Mouse (Mus musculus) NIH3T3 (cell line): ENCODE results near the gene Fam155a.
"Not testable (repeated sequence)": the region's sequence is repeated elsewhere in the genome, so short reads cannot be mapped to it uniquely, and the experiment has no call there.

Experiments
- DNase-seq: peaks from one replicate; pipeline ENCODE4 v3.0.0-alpha.2; 2012; ENCODE audit warnings: low read depth

Gene Fam155a

DNA sequence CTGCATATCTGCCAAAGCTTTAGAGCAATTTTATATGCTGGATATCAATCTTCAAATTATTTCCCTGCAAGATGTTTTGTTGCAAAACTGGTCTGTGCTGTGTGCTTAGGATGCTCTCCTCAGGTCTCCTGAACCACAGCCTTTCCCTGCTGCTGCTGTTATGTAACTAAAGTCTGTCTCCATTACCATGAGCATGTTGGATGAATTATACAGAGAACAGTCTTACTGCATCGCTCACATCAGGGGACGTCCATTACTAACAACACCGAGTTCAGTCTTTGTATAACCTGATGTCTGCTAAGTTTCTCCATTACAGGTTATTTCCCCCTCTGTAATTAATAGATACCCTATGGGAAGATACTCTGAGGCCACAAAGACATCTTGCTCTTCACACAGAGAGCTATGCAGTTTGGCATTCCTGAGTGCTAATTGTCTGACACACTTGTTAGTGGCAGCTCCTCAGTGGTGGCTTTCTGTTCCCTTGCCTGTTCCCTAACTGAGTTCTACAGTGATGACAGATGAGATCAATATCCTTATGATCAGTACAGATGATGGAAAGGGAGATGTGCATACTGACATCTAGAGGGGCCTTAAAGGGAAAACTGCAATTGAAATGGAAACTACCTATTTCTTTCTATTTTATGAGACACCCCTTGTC, 372.2 kb downstream of the Fam155a start:
- no peak for DNase-seq

DNA sequence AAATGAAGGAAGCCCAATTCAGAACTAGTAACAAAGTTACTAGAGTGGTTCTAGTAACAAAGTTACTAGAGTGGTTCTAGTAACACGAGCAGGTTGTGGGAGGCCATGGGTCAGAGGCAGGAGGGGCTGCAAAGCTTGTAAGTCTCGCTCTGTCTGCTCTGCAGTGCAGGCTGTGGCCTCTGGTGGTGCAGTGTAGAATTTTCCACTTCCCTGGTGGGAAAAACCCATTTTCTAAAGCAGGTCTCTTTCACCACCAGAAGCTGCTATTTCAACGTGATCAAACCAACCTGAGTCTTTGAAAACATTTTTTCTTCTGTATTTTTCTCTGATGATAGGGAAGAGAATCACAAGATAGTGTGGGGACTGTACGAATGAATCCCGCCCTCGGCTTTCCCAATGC, 372.9 kb downstream of the Fam155a start:
- no peak for DNase-seq

DNA sequence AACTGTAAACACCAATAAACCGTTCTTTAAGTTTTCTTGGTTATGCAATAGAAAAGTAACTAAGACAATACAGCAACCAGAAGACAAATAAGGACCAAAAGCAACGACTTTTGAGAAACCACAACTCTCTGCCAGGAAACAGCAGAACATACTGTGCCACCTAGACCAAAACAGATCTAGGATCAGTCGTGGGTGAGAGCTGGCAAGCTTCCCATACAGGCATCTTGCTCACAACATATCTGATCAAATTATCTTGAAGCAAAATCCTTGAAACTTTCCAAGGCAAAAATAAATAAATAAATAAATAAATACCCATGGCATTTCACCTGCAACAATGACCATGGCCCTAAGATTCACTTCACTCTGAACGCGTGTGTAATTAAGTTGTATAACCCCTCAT, 376.3 kb downstream of the Fam155a start:
- no peak for DNase-seq

DNA sequence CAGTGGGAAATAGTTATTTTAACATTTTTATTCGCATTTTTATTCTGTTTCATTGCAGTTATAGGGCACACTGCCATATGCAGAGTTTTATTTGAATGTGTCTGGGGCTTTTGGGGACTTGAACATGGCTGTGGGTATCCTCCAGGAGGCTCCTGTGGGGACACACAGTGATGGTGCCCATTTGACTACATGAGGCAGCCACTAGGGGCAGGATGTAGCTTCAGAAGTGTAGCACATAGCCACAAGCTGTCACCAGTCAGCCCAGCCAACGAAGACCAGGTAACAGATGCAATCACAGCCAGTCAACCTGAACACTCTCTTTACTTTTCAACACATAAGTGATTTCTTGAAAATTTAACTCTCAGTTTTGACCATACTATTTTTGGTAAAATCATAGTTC, 377.7 kb downstream of the Fam155a start:
- DNase-seq: peak; percentile 2

DNA sequence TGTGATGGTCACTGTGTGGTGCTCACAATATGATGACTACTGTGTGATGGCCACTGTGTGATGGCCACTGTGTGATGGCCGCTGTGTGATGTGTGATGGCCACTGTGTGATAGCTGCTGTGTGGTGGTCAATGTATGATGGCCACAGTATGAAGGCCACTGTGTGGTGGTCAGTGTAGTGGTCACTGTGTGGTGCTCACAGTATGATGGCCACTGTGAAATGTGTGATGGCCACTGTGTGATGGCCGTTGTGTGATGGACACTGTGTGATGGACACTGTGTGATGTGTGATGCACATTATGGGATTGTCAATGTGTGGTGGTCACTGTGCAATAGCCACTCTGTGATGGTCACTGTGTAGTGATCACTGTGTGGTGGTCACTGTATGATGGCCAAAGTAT, 380.7 kb downstream of the Fam155a start:
- not testable (repeated sequence) for DNase-seq

DNA sequence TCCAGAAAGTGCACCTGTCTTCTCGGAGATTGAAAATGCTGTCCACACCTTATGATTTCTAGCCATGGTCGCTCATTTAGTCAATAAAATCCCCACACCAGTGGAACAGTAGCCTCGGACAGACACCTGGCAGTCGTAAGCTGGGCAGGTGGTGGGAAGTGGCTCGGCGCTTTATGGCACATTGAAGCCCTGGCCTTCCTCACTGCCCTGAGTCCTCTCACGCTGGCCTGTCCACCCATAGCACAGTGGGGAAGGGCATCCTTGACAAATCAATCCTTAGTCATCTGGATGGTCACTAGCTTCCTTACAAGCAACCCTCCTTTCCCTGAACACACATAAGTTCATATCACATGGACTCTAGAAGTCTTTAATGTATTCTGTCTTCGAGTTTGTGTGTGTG, 401.8 kb downstream of the Fam155a start:
- no peak for DNase-seq

DNA sequence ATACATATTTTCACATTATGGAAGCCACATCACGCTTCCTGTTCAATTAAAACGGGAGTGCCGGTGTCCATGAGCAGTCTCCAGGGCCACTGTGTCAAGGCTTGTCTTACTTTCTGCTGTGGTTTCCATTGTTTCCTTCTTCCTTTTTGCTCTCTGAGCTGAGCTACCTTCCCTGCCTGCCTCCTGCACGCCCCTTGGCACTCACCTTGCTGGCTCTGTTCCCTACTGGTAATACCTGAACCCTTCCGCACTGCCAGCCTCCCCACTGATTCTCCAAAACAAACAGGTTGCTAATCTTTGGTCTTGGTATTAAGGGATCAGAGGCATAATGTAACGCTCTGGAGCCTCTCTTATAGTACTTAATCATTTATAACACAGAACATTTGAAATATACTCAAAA, 403.2 kb downstream of the Fam155a start:
- DNase-seq: no peak

DNA sequence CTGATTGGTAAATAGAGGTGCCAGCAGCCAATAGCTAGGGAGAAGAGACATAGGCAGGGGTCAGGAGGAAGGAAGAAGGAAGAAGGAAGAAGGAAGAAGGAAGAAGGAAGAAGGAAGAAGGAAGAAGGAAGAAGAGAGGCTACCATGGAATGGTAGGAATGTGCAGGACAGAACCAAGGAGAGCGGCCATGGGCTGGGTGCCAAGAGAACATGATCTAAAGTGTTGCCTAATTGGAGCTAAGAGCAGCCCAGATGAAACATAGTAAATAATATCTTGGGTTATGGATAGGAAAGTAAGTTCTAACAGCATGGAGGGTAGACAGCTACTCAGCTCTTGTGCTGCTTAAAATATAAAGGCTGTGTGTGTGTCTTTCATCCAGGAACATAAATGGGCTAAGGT, 405.6 kb downstream of the Fam155a start:
- peak; percentile 20 for DNase-seq

DNA sequence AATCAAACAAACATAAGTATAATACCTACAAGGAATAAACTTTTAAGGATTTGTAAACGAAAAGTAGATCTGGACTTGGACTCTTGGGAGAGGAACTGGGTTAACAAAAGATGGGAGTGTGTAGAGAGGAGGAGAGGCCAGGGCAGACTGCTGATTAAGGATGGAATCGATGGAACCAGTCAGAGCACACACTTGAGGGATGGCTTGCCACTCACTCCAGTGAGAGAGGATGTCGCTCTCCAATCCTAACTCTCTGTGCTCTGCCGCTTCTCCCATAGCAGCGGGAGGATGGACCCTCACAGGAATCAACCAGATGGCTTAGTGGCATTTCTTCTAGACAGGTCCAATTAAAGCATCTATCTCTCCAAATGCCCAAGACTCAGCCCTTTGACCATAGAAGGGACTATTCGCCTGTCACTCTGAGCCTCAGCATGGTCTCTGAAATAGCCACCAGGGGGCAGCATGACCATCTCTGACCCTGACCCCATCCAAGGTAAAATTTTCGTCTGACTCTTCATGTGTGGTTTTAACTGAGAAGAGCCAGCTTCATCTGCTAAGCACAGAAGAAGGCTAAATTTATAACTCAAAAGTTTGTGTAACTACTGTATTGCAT, 422.3 kb downstream of the Fam155a start:
- peak; percentile 35 for DNase-seq

DNA sequence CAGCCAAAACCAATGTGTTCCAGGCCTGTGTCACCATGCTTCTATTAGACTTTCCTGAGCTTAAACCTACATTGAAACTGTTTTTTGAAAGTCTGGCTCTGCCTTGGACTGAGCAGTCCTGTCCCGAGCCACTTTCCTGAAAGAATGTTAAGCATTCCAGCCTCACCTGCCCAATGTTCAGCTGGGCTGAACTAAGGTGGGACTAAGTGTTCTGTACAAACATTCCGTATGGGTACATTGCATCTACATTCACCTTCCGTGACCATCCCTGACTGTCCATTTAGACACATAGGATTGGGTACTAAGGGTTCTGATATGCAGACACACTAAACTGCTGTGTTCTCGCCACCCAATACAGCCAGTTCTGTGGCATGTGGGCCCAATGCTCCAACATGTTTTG, 423.8 kb downstream of the Fam155a start:
- DNase-seq: no peak

DNA sequence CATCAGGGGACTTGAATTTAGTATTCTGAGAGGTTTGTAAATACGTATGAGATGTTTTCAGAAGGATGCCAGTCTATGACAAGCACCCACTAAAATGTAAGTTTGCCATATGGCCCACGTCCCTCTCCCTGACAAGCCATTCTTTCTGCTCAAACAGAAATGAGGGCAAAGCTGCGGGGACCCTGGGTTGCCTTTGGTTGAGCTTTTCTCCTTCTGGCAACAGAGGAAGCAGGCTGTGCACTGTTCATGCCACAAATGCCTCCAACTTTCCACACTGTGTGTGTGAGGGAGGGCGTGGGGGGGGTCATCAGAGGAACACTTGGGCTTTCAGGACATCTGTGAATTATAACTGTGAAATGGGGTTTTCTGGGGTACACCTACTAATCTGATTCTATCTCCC, 426.8 kb downstream of the Fam155a start:
- DNase-seq: no peak

DNA sequence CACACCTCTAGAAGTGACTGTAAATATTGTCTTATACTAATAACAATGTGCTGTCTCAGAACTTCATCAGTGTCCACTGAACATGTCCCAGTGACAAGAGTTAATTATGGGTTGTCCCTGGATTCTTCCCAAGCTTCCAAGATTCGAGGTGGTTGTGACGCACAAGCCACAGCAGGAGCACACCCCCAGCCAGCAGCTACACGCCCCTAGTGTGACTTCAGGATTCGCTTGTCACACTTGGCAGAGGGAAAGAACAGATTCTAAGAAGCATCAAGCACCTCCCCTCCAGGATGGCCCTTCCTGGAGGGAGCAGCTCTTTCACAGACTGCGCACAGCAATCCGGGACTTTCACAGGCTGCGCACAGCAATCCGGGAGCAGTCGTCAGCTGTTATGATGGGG, 428.0 kb downstream of the Fam155a start:
- DNase-seq: no peak

DNA sequence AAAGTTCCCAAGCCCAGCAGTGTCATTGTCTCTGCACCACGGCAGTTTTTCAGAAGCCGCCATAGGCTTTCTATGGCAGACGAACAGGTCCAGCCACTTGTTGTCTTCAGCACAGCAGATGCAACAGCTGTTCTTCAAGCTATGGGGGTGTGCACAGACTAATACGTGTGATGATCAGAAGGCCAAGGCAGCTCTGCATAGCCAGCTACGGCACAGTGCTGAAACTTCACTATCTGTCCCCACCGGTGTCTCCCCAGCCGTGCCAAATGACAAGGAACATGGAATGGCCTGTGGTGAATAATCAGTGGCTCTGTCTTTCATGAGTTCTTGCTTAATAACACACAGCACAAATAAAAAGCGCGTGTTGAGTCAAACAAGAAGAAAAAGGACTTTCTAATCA, 428.4 kb downstream of the Fam155a start:
- DNase-seq: no peak

DNA sequence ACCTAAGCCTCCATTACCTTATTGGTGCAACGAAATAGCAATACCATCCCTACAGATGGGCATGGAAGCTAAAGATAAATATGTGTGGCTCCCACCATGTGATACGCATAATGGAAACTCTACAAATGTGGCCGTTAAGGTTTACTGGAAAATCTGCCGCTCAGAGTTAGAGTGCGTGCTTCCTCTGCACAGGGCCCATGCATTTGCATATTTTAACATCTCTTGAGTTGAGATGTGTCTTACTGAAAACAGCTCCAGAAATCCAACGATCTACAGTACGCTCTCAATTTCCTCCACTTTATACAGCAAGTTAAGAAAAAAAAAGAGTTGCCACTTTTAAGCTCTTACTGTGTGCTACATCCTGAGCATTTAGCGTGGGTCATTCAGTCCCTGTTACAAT, 433.1 kb downstream of the Fam155a start:
- no peak for DNase-seq

DNA sequence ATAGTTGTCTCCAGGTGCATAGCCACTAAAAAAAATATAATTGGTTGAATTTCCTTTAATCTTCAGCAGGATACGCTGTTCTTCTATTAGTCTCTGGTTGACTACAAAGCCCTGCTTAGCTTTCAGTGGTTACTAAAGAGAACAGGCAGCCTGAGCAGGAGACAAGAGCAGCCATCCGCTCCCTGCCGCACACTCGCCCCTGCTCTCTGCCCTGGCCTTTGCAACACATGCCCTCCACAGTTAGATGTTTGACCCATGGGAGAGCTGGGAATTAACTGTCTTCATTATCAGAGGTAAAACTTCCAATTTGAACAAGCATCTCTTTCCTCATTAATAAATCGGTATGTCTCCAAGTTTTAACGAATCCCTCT, 435.0 kb downstream of the Fam155a start:
- DNase-seq: no peak

DNA sequence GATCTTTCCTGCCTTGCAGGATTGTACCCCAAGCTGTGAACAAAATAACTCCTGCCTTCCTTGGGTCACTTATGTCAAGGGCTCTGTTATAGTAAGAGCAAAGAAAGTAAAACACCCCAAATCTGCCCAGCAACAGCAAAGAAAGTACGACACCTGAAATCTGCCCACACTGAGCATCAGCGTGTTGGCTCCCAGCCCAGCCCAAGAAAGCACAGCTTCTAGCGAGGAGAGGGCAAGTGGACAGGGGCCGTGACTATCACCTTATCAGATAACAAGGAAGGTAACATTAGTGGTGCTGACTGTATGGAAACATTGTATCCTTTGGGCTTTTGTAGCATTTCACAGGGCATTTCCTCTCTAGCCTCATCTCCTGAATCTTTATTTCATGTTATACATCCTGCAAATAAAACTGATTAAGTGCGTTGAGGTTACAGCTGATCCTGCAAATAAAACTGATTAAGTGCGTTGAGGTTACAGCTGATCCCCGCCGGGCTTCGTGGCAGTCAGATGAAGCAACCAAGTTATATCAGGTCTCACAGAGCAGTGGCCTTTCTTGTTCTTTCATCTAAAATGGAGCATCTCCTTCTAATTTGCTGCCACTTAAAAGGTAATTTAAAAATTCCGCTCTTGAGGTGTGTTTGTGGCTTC, 435.6 kb downstream of the Fam155a start:
- no peak for DNase-seq

DNA sequence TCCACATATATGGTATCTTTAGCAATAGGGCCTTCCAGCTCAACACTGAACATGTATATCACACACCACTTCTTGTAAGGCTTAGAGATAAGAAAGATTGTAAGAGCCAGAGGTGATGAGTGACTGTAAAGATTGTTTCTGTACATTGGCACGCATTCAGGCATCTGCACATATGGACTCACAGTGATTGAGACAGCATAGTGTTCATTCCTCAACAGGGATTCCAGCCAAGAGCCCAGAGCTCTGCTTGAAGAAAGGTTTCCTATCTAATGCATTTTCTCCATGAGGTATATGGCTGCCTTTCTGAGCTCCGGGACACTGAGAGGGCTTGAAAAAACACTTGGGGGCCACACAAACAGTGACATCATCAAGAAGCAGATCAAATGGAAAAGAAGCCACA, 438.2 kb downstream of the Fam155a start:
- no peak for DNase-seq

DNA sequence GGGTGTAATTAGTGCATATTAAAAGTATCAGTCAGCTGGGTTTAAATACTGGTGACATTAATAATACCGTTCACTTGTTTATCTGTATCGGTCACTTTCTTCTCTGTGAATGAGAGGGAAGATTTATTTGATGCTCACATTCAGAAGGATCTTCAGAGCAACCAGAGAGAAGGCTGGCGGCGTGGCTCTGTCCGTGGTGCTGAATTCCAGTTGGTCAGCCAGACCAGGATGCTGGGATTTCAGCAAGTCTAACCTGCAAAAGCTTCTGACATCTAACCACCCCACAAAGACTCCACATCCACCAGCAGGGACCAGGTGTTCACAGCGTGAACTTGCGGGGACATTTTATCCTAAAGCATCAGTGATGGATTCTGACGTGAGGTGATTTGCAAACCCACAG, 461.5 kb downstream of the Fam155a start:
- peak; percentile 70 for DNase-seq

DNA sequence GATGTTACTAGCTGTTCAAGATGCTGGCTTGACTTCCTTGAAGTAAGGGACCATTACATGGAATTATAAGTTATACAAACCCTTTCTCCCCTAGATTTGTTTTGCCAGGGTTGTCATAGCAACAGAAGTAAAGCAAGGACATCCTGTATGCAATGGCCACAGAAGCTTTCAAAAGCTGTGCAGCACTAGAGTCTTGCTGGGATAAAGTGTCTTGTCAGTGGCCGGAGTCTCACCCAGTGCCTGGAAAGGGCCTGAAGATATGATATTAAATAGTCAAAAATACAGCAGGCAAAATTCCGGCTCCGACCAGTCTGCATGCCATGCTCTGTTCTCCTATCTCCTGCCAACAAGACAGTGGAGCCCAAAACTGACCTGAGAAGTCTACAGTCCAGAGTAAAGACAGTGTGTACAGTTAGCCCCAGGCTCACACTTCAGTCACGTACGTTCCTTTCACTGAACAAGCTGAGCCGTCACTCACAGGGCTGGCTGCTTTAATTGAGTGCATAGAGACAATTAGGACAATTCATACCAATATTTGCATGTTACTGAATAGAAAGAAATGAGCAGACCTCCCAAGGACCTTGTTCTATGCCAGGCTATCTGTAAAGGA, 467.3 kb downstream of the Fam155a start:
- DNase-seq: no peak

DNA sequence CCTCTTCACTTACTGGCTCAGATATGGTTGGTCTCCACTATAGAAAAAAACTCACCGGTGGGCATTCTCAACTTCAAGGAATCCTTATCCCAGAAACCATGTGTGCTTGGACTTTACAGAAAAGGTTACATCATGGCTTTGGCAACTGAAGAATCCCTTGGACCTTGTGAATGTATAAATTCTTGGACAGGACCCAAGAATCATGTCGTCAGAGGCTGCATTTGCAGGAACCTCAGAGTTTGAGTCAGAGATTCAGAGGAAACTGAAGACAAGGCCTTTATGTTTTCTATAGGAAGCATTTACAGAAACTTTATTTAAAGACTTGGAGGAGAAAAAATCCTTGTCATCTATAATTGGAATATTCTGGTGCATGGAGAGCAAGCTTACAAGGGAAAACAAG, 475.9 kb downstream of the Fam155a start:
- DNase-seq: peak; percentile 24

DNA sequence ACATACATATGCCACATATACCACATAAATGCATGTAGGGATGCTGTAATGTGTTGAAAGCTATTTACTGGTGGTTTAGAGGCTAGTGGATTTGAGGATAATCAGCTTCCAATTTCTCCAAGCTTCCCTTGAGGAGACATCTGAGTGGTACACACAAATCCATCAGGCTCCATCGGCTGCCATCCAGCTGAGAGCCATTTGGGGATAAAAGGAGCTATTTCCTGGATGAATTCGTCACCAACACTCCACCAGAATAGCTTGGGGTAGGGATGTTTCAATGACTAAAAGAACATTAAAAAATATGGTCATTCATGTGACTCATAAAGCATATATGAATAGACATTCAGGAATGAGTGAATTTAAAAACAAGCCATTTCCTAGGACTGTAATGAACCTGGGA, 478.4 kb downstream of the Fam155a start:
- DNase-seq: no peak

DNA sequence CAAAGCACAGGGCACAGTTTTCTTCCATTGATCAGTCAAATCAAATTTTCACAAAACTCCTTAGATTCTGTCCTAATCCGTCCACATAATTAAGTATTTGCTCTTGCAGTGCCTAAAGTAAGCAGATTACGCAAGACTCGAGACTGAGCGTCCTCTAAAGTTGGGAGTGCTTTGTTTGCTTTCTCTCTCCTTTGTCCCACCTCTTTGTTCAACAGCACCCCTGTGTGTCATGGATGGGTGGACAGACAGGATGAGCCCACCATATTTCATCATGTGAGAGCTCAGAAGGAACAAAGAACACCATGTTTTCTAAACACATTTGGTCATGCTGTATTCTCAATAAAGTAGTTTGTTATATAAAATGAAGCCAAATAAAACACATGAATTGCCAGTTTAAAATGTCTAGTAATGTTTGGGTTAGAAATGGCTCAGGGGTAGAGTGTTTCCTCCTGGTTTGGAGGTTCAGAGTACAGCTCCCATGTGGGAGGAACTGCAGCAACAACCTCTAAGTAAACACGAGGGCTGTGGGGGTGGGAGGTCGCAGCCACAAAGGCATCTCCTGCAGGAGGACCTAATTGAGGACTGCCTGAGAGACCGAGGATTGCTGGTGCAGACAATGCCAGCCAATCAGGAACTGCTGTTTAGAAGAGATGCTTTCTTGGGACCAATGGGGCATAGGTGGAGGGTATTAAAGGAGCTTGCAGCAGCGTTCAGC, 482.8 kb downstream of the Fam155a start:
- no peak for DNase-seq

DNA sequence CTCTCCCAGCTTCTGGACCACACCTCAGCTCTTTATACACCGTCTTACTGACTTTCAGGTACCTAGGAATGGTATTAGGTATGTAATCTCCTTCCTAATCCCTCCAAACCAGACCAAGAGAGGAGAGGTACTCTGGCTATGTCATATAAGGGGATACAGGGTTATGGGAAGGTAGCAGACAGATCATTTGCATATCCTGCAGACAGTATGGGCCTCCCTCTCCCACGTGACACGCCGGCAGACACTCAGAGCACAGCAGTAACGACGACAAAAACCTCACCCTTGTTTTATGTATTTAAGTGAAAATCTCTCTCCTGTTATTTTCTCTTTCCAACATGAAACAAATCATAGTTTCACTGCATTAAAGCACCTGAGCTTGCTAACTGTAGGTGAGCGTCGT, 496.8 kb downstream of the Fam155a start:
- no peak for DNase-seq
